Mouse (Mus musculus) heart, embryonic 16.5 days (tissue): ENCODE results near the gene Myom3. TPM values are rescaled to one million over a fixed set of nuclear protein-coding genes. Genes with fewer than 3 reads are reported as not detected.

Experiments used
- ATAC-seq: fragments of 200-750 bp; cut with Nextera tagmentation; replicated peaks from 2 replicates; pipeline ENCODE4 v1.8.0; 2017; ENCODE audit warnings: moderate number of reproducible peaks; ENCODE audit not compliant: insufficient read depth, low FRiP score; ENCODE audit errors: extremely low read depth
- H3K27ac ChIP-seq: fragments of 300-500 bp; sonication (generic); 2 replicates; pipeline ENCODE4 v1.5.1; 2014; ENCODE audit warnings: mild to moderate bottlenecking, low read length, control low read depth, moderate library complexity
- H3K27me3 ChIP-seq: fragments of 300-500 bp; sonication (generic); 2 replicates; pipeline ENCODE4 v1.6.1; 2014; ENCODE audit warnings: low read length, mixed read lengths; ENCODE audit not compliant: control insufficient read depth, insufficient read depth
- H3K36me3 ChIP-seq: fragments of 300-500 bp; sonication (generic); 2 replicates; pipeline ENCODE4 v1.6.1; 2014; ENCODE audit not compliant: control insufficient read depth, insufficient read depth
- H3K4me1 ChIP-seq: fragments of 300-500 bp; sonication (generic); 2 replicates; pipeline ENCODE4 v1.6.1; 2014; ENCODE audit warnings: low read length, mixed read lengths; ENCODE audit not compliant: control insufficient read depth, insufficient read depth
- H3K4me2 ChIP-seq: fragments of 300-500 bp; sonication (generic); 2 replicates; pipeline ENCODE4 v1.6.1; 2014; ENCODE audit warnings: low read depth, mild to moderate bottlenecking, control low read depth, low read length
- H3K4me3 ChIP-seq: fragments of 300-500 bp; sonication (generic); 2 replicates; pipeline ENCODE4 v1.5.1; 2014; ENCODE audit warnings: mild to moderate bottlenecking, control low read depth, low read length
- H3K9ac ChIP-seq: fragments of 300-500 bp; sonication (generic); 2 replicates; pipeline ENCODE4 v1.6.1; 2014; ENCODE audit warnings: low read length, control low read depth
- H3K9me3 ChIP-seq: fragments of 300-500 bp; sonication (generic); replicated peaks from 2 replicates; pipeline ENCODE4 v1.6.1; 2016; ENCODE audit warnings: low read length; ENCODE audit not compliant: control insufficient read depth
- WGBS: fragments of 180-500 bp; shearing (Covaris S2); extraction: QIAGEN DNeasy Blood & Tissue Kit; methylation state at CpG from one replicate; pipeline ENCODE4 v1.1.7; 2014; 5-methylcytosine and 5-hydroxymethylcytosine counted together
- polyA plus RNA-seq: library from polyadenylated mRNA; unstranded; fragments of >200 nt; fragmentation: Nextera tagmentation; extraction: Ambion mirVana; gene quantifications from 2 replicates; pipeline ENCODE4 v1.2.1, GENCODE M21; 2015

The Myom3 gene
- polyA plus RNA-seq, 1 experiment from 2014 or later, result 0.58 TPM

DNA sequence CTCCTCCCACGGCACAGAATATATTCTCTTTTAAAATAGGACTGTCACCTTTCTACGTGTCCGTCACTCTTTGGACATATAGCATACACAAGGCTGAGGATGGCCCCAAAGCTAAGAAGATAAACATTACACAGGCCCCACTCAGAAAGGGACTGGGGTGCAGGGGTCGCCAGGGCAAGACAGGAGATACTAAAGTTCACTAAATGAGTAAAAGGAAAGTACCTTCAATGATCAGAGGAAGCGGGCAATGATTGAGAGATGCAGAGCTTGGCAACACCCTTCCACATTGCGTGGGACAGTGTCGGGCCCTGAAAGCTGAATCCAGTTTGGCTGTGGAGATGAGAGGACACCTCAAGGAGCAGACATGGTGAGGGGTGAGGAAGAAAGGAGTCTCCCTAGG is 55.4 kb downstream of the Myom3 start:
- H3K36me3 ChIP-seq, result no peaks in the 10 kb centered on the region
- ATAC-seq, result no peak
- 77% methylated on average over 7 of the region's 7 CpGs for WGBS
- H3K9me3 ChIP-seq, result no peaks in the 10 kb centered on the region
- no peak overlapping the region for H3K27ac ChIP-seq
- H3K4me3 ChIP-seq, result no peak overlapping the region
- no peak overlapping the region for H3K9ac ChIP-seq
- no peaks in the 10 kb centered on the region for H3K27me3 ChIP-seq
- no peak overlapping the region for H3K4me2 ChIP-seq
- H3K4me1 ChIP-seq, result 0 out of 2 replicates have a peak, but pooled peaks cover 3% of the 10 kb centered on the region

DNA sequence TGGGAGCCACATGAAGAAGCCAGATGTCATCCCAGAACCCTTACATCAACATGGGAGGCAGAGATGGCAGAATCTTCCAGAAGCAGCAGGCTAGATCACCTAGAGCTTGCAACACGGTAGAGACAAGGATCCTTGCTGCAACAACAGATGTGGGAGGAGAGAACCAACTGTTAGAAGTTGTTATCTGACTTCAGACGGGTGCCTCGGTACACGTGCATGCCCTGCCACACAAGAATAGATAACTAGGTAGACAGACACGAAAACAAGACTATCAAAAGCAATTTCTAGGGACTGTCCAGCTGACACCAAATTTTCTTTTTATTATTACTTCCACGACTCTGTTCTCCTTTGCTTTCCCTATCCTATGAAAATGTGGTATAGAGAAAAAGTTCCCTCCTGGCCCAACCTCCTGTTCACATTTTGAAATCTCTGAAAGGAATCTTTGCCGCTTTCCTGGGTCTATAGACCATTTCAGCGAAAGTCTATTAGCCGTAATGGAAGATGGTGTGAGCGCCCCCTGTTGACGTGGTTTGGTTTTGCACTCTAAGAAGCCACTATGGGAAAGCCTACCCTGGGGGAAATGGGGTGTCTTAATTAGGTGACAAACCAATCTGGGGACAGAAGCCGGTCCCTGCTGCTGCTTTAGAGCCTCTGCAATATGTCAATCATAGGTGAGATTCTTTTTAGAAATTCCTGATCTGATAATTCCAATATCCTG is 57.5 kb downstream of the Myom3 start:
- Histone ChIP-seq H3K27me3 (no peaks in the 10 kb centered on the region), H3K4me3 (no peak overlapping the region), H3K4me2 (no peak overlapping the region), H3K27ac (no peak overlapping the region), H3K4me1 (0 out of 2 replicates have a peak, but pooled peaks cover 3% of the 10 kb centered on the region), H3K36me3 (no peaks in the 10 kb centered on the region), H3K9me3 (no peaks in the 10 kb centered on the region), H3K9ac (no peak overlapping the region)
- WGBS, result 28% methylated on average over 12 of the region's 12 CpGs
- no peak for ATAC-seq

DNA sequence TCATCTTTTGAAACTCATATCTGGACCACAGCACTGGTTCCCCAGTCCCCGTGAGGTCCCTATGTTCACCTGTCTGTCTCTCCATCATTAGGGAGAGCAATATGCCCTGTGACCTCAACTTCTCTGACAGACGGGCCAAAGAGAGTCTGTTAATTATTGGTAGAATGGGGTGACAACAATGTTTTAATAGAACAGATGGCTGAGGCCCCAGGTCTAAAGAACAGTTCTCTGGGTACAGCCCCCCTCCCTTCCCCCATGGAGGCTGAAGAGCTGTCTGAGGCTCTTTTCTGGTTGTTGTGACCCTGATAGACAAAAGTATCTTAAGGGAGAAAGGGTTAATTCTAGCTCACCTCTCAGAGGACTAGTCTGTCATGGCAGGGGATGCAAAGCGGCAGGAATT is 58.9 kb downstream of the Myom3 start:
- H3K27me3 ChIP-seq, result no peaks in the 10 kb centered on the region
- 0 out of 2 replicates have a peak, but pooled peaks cover 3% of the 10 kb centered on the region for H3K4me1 ChIP-seq
- no peak for ATAC-seq
- no peak overlapping the region for H3K9ac ChIP-seq
- 88% methylated on average over 3 of the region's 3 CpGs for WGBS
- H3K4me3 ChIP-seq, result no peak overlapping the region
- no peaks in the 10 kb centered on the region; the same call in 1 of the 2 replicates for H3K9me3 ChIP-seq
- H3K27ac ChIP-seq, result no peak overlapping the region
- H3K4me2 ChIP-seq, result no peak overlapping the region
- H3K36me3 ChIP-seq, result no peaks in the 10 kb centered on the region

DNA sequence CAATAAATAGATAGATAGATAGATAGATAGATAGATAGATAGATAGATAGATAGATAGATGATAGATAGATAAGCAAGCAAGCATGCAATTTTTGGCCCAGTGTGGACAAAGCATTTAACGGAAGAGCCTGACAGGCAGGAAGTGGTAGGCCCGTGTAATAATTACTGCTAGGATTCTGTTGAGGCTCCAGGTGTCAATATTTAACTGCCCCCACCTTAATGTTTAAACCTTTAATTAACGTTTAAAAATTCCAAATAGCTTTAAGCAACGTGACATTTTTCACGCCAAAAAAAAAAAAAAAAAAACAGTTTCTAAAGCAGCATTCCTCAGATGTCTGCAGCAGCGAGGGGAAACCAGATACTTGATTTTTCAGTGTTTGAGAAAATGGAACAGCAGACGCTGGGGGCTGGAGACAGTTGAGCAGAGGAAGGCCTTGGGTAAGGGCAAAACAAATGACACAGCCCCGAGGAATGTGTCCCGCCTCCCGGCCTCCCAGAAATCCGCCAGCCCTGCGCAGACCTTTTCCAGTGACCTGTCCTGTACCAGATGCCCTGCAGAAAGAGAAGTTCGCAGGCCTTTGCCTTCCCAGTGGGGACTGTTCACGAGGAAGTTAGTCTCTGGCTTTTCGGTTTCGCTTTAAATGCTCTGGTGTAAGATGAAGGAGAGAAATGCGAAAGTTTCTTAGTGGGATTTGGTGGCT is 60.5 kb downstream of the Myom3 start:
- Histone ChIP-seq H3K4me2 (no peak overlapping the region), H3K27ac (peak overlapping the region; percentile 53), H3K4me1 (0 out of 2 replicates have a peak, but pooled peaks cover 3% of the 10 kb centered on the region), H3K4me3 (no peak overlapping the region), H3K9me3 (no peaks in the 10 kb centered on the region; the same call in 1 of the 2 replicates), H3K36me3 (no peaks in the 10 kb centered on the region), H3K27me3 (no peaks in the 10 kb centered on the region), H3K9ac (no peak overlapping the region)
- 47% methylated on average over 17 of the region's 17 CpGs for WGBS
- no peak; the same call in 1 of the 2 replicates for ATAC-seq

DNA sequence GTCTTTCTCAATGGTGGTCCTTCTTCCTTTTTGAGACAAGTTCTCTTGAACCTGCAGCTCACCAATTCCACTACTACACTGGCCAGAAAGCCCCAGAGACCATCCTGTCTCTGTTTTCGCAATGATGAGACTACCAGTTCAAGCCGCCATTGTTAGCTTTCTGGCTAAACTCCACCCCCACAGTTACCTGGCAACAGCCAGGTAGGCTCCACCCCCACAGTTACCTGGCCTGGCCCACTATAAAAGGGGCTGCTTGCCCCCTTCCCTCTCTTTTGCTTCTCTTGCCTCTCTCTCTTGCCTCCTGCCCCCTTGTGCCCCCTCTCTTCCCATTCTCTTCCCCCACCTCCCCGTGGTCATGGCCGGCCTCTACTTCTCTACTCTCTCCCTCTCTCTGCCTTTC is 62.3 kb downstream of the Myom3 start:
- no peak for ATAC-seq

DNA sequence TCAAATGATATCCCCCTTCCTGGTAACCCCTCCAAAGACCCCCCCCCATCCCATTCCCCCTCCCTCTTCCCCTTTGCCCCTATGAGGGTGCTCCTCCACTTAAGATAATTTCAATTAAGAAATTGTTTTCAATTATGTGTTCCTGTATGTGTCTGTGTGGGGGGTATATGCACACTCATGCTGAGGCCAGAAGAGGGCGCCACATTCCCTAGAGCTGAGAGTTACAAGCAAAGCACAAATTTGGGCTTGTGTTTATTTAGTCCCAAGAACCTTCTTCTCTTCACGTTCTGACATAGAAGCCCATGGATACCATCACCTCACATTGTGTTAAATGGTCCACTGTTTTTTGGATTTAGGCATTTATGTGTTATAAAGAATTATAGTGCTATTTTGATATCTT is 63.8 kb downstream of the Myom3 start:
- ATAC-seq, result no peak
- peaks cover 5% of the 10 kb centered on the region for H3K4me1 ChIP-seq
- no peaks in the 10 kb centered on the region for H3K36me3 ChIP-seq
- no peak overlapping the region for H3K4me2 ChIP-seq
- no peak overlapping the region for H3K9ac ChIP-seq
- H3K4me3 ChIP-seq, result no peak overlapping the region
- WGBS, result 70% methylated on average over 2 of the region's 2 CpGs
- no peaks in the 10 kb centered on the region; the same call in 1 of the 2 replicates for H3K9me3 ChIP-seq
- H3K27me3 ChIP-seq, result no peaks in the 10 kb centered on the region
- no peak overlapping the region for H3K27ac ChIP-seq

More for the DNA sequence above, 62.3 kb downstream of the Myom3 start:
- H3K9ac ChIP-seq, result no peak overlapping the region
- no peaks in the 10 kb centered on the region; the same call in 1 of the 2 replicates for H3K9me3 ChIP-seq
- no peaks in the 10 kb centered on the region for H3K36me3 ChIP-seq
- no peak overlapping the region for H3K4me2 ChIP-seq
- 95% methylated on average over 4 of the region's 4 CpGs for whole genome bisulfite sequencing
- no peaks in the 10 kb centered on the region for H3K27me3 ChIP-seq
- no peak overlapping the region for H3K27ac ChIP-seq
- H3K4me1 ChIP-seq, result 0 out of 2 replicates have a peak, but pooled peaks cover 3% of the 10 kb centered on the region
- no peak overlapping the region for H3K4me3 ChIP-seq

DNA sequence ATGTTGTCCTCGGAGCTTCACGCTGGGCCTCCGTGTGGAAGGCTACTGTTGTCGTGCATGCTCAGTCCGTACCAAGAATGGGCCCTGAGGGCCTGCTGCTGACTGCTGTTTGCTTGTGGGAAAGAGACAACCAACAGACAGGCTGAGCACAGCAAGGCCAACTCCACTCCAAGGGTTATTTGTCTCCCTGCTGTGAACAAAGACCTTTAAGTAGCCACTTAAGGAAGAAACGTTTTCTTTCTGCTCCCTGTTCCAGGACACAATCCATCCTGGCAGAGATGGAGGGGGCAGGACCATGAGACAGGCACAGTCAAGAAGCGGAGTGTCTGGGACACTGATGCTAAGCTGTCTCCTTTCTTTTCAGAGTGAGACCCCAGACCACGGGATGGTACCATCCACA is 64.7 kb downstream of the Myom3 start:
- no peak overlapping the region; the same call in 1 of the 2 replicates for H3K9ac ChIP-seq
- H3K9me3 ChIP-seq, result no peaks in the 10 kb centered on the region; the same call in 1 of the 2 replicates
- peaks cover 15% of the 10 kb centered on the region for H3K4me1 ChIP-seq
- H3K4me3 ChIP-seq, result no peak overlapping the region
- 58% methylated on average over 8 of the region's 8 CpGs for WGBS
- H3K4me2 ChIP-seq, result no peak overlapping the region
- no peaks in the 10 kb centered on the region for H3K27me3 ChIP-seq
- no peak overlapping the region for H3K27ac ChIP-seq
- ATAC-seq, result no peak
- no peaks in the 10 kb centered on the region for H3K36me3 ChIP-seq

DNA sequence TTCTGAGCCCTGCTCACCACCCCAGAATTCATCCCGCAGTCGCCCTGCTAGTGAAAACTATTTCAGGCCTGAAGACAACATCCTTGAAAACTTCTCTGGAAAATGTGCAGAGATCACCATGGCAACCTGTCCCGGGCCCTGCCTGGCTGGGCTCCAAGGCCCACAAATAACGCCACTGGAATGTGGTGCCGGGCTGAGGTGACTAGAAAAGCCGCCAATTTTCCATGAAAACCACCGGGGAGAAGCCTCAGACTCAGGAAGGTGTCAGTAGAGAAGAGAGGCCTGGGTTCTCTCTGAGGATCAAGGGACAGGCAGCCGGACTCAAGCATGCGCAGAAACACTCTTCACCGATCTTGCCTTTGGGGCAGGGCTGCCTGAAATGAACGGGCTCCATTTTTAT is 69.0 kb downstream of the Myom3 start:
- peak overlapping the region; percentile 63; the same call in 1 of the 2 replicates for H3K9ac ChIP-seq
- 13% methylated on average over 11 of the region's 11 CpGs for WGBS
- H3K9me3 ChIP-seq, result no peaks in the 10 kb centered on the region; the same call in 1 of the 2 replicates
- H3K36me3 ChIP-seq, result no peaks in the 10 kb centered on the region
- no peaks in the 10 kb centered on the region for H3K27me3 ChIP-seq
- H3K4me2 ChIP-seq, result peak overlapping the region; percentile 53
- ATAC-seq, result peak; percentile 87
- H3K27ac ChIP-seq, result peak overlapping the region; percentile 91
- peaks cover 16% of the 10 kb centered on the region for H3K4me1 ChIP-seq
- no peak overlapping the region for H3K4me3 ChIP-seq

DNA sequence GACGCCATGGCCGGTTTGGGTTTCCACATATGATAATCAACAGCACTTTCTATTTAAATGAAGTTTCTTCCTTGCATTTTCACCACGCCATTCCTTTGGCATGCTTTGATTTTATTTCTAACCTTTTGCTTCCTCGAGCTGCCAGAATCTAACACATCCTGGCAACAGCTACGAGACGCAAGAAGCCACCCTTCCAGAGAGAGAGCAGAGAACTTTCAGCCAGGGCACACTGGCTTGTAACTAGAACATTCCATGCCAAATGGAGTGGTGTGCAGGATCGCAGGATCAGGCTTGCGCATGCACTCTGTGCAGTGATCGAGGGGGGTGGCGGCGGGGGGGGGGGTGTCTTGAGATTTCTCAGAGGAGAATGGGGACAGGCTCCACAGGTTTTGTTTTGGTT is 72.6 kb downstream of the Myom3 start:
- H3K27me3 ChIP-seq, result no peaks in the 10 kb centered on the region
- ATAC-seq, result no peak
- peak overlapping the region; percentile 42 for H3K27ac ChIP-seq
- H3K9me3 ChIP-seq, result no peaks in the 10 kb centered on the region
- H3K4me1 ChIP-seq, result peaks cover 16% of the 10 kb centered on the region
- no peak overlapping the region for H3K4me2 ChIP-seq
- no peak overlapping the region for H3K4me3 ChIP-seq
- WGBS, result 68% methylated on average over 11 of the region's 11 CpGs
- no peak overlapping the region for H3K9ac ChIP-seq
- H3K36me3 ChIP-seq, result no peaks in the 10 kb centered on the region
